Mouse (Mus musculus) heart, embryonic 14.5 days (tissue): ENCODE results near the gene Srsf7. TPM values are rescaled to one million over a fixed set of nuclear protein-coding genes. Genes with fewer than 3 reads are reported as not detected.
A peak's percentile ranks its signal among the peaks of the same experiment; 100 is the strongest.

ENCODE experiments used
- ATAC-seq: fragments of 200-750 bp; cut with Nextera tagmentation; 2 replicates; pipeline ENCODE4 v1.8.0; 2017; ENCODE audit warnings: low read depth, moderate TSS enrichment; ENCODE audit not compliant: insufficient number of reproducible peaks, insufficient read depth, low FRiP score
- H3K27ac ChIP-seq, 2 experiments: fragments of 200-500 bp in 1 of 2; fragments of 300-500 bp in 1 of 2; sonication (generic) in 1 of 2; replicated peaks in 1 of 2; 2 replicates each; pipeline ENCODE4 v1.5.1; 2012 to 2014; ENCODE audit warnings: low read depth in 2 of 2, low read length in 2 of 2, control low read depth in 1 of 2, mild to moderate bottlenecking in 1 of 2, mixed read lengths in 1 of 2; ENCODE audit not compliant: control insufficient read depth in 1 of 2, insufficient read depth in 1 of 2
- H3K27me3 ChIP-seq: fragments of 300-500 bp; sonication (generic); 2 replicates; pipeline ENCODE4 v1.6.1; 2014; ENCODE audit warnings: mild to moderate bottlenecking, low read length, control low read depth; ENCODE audit not compliant: control insufficient read depth, insufficient read depth
- H3K36me3 ChIP-seq: fragments of 300-500 bp; sonication (generic); 2 replicates; pipeline ENCODE4 v1.6.1; 2014; ENCODE audit warnings: mild to moderate bottlenecking, control low read depth, low read length, mixed read lengths; ENCODE audit not compliant: control insufficient read depth, insufficient read depth
- H3K4me1 ChIP-seq, 2 experiments: fragments of 200-500 bp in 1 of 2; fragments of 300-500 bp in 1 of 2; sonication (generic) in 1 of 2; 2 replicates each; pipeline ENCODE4 v1.6.1; 2012 to 2014; ENCODE audit warnings: low read length in 2 of 2, control low read depth in 1 of 2, mixed read lengths in 1 of 2; ENCODE audit not compliant: control insufficient read depth in 2 of 2, insufficient read depth in 2 of 2
- H3K4me2 ChIP-seq: fragments of 300-500 bp; sonication (generic); 2 replicates; pipeline ENCODE4 v1.6.1; 2014; ENCODE audit warnings: mild to moderate bottlenecking, low read length
- H3K4me3 ChIP-seq, 2 experiments: fragments of 200-500 bp in 1 of 2; fragments of 300-500 bp in 1 of 2; sonication (generic) in 1 of 2; 2 replicates each; pipeline ENCODE4 v1.5.1; 2012 to 2014; ENCODE audit warnings: low read length in 2 of 2, mild to moderate bottlenecking in 2 of 2, control low read depth in 1 of 2, low read depth in 1 of 2, moderate library complexity in 1 of 2; ENCODE audit not compliant: control insufficient read depth in 1 of 2, insufficient read depth in 1 of 2
- H3K9ac ChIP-seq: fragments of 300-500 bp; sonication (generic); 2 replicates; pipeline ENCODE4 v1.6.1; 2014; ENCODE audit warnings: mild to moderate bottlenecking, low read length
- H3K9me3 ChIP-seq: fragments of 300-500 bp; sonication (generic); 2 replicates; pipeline ENCODE4 v1.6.1; 2016; ENCODE audit warnings: low read length, control low read depth; ENCODE audit not compliant: control insufficient read depth
- WGBS: fragments of 180-500 bp; shearing (Covaris S2); extraction: QIAGEN DNeasy Blood & Tissue Kit; methylation state at CpG from one replicate; pipeline ENCODE4 v1.1.7; 2014; 5-methylcytosine and 5-hydroxymethylcytosine counted together
- polyA plus RNA-seq: library from polyadenylated mRNA; unstranded; fragments of >200 nt; fragmentation: Nextera tagmentation; extraction: Ambion mirVana; gene quantifications from 2 replicates; pipeline ENCODE4 v1.2.1, GENCODE M21; 2014

The Srsf7 gene
- polyA plus RNA-seq, 1 experiment from 2014 or later: 275 TPM

- Histone ChIP-seq H3K9ac (0 out of 2 replicates have a peak overlapping the region, but pooled peaks have one; percentile 8), H3K9me3 (no peaks in the 10 kb centered on the region), H3K4me3 (peak overlapping the region in 1 of 2 experiments; percentile 13; a peak in 1 of 4 replicates), H3K36me3 (no peaks in the 10 kb centered on the region), H3K4me2 (peak overlapping the region; percentile 57), H3K4me1 (peaks cover 22 to 24% of the 10 kb centered on the region in 2 experiments), H3K27ac (peak overlapping the region; percentile 36 to 41; a peak in 3 of 4 replicates), H3K27me3 (no peaks in the 10 kb centered on the region)
- ATAC-seq: no peak
- 22% methylated on average over 16 of the region's 16 CpGs for WGBS
These were observed 38.5 kb downstream of the Srsf7 start for GRCm38 (mm10) chr17:80168425-80169182.

GRCm38 (mm10) chr17:80167851-80168251 is 39.3 kb downstream of the Srsf7 start:
- Histone ChIP-seq H3K4me2 (peak overlapping the region; percentile 57), H3K27me3 (no peaks in the 10 kb centered on the region), H3K36me3 (no peaks in the 10 kb centered on the region), H3K4me1 (peaks cover 22 to 24% of the 10 kb centered on the region in 2 experiments), H3K9me3 (no peaks in the 10 kb centered on the region), H3K9ac (0 out of 2 replicates have a peak overlapping the region, but pooled peaks have one; percentile 8), H3K4me3 (no peak overlapping the region), H3K27ac (no peak overlapping the region)
- 29% methylated on average over 7 of the region's 7 CpGs for WGBS
- no peak for ATAC-seq

GRCm38 (mm10) chr17:80167436-80167835 is 39.7 kb downstream of the Srsf7 start:
- Histone ChIP-seq H3K27me3 (no peaks in the 10 kb centered on the region), H3K4me1 (peaks cover 22 to 24% of the 10 kb centered on the region in 2 experiments), H3K36me3 (no peaks in the 10 kb centered on the region), H3K27ac (no peak overlapping the region), H3K4me3 (no peak overlapping the region), H3K4me2 (peak overlapping the region; percentile 57; the same call in 1 of the 2 replicates), H3K9ac (no peak overlapping the region), H3K9me3 (no peaks in the 10 kb centered on the region)
- no peak for ATAC-seq
- 67% methylated on average over 4 of the region's 4 CpGs for WGBS

DNA sequence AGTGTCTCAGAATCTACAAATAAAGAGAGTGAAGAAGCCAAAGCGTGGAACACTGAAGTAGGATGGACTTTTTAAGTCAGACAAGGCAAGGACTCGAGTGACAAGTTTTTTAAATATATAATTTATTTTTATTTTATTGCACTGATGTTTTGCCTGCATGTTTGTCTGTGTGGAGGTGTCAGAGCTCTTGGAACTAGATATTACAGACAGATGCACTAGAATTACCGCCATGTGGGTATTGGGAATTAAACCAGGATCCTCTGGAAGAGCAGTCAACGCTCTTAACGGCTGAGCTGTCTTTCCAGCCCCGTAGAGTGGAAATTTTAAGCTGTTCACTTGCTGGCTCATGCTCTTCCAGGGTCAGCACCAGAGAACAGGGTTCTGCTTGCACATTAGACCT is 40.8 kb downstream of the Srsf7 start:
- Histone ChIP-seq H3K4me2 (no peak overlapping the region), H3K27me3 (no peaks in the 10 kb centered on the region), H3K27ac (peak overlapping the region in 1 of 2 experiments; percentile 56; a peak in 3 of 4 replicates), H3K4me1 (peaks cover 25 to 29% of the 10 kb centered on the region in 2 experiments), H3K36me3 (no peaks in the 10 kb centered on the region), H3K4me3 (no peak overlapping the region), H3K9ac (no peak overlapping the region), H3K9me3 (no peaks in the 10 kb centered on the region)
- WGBS: 86% methylated on average over 6 of the region's 6 CpGs
- no peak for ATAC-seq

- ATAC-seq: 0 out of 2 replicates have a peak, but pooled peaks have one; percentile 38
- Histone ChIP-seq H3K36me3 (no peaks in the 10 kb centered on the region), H3K27me3 (no peaks in the 10 kb centered on the region), H3K27ac (peak overlapping the region; percentile 40 to 56), H3K4me3 (no peak overlapping the region), H3K9me3 (no peaks in the 10 kb centered on the region), H3K9ac (no peak overlapping the region), H3K4me1 (peaks cover 25 to 31% of the 10 kb centered on the region in 2 experiments), H3K4me2 (no peak overlapping the region)
- 26% methylated on average over 6 of the region's 6 CpGs for WGBS
These were observed 41.4 kb downstream of the Srsf7 start for GRCm38 (mm10) chr17:80165741-80166140.

DNA sequence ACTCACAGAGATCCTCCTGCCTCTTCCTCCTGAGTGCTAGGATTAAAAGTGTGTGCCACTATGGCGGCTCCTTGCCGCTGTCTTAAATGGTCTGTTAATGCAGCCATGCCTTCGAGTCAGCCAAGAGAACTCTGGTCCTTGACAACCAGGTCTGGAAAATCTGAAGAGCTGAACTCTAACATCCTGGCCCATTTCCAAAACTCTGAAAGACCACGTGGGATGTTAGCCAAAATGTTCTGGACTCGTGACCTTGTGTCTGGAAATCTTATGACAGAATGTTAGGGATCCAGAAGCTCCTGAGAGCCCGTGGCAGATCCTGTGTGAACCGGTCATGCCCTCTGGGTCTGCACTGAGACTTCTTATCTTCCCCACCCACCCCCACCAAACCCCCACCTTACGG is 43.1 kb downstream of the Srsf7 start:
- H3K9me3 ChIP-seq: no peaks in the 10 kb centered on the region
- no peak overlapping the region for H3K4me3 ChIP-seq
- H3K27ac ChIP-seq: peak overlapping the region in 1 of 2 experiments; percentile 9; a peak in 1 of 4 replicates
- no peak overlapping the region for H3K9ac ChIP-seq
- ATAC-seq: no peak
- WGBS: 47% methylated on average over 8 of the region's 8 CpGs
- peaks cover 25 to 31% of the 10 kb centered on the region in 2 experiments for H3K4me1 ChIP-seq
- H3K27me3 ChIP-seq: no peaks in the 10 kb centered on the region
- H3K4me2 ChIP-seq: no peak overlapping the region
- H3K36me3 ChIP-seq: no peaks in the 10 kb centered on the region

DNA sequence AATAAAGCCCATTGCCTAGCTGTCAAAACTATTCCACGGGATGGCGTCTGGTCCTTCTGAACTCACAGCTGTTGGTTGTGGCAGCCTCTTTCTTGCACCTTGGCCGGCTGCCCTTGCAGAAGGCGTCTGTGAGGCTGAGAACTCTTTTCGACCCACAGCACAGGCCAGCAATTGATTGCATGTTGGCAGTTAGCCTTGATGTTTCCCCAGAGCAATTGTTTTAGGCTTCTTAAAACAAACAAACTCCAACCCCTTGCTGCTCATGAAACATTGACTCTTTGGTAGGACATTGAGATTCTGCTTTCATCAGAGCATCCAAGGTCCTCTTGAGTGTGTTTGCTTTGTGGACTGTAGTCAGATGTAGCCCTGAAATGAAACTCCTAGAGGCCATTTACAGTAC is 46.7 kb downstream of the Srsf7 start:
- Histone ChIP-seq H3K4me3 (no peak overlapping the region), H3K27me3 (no peaks in the 10 kb centered on the region), H3K4me1 (peaks cover 7 to 9% of the 10 kb centered on the region in 2 experiments), H3K4me2 (no peak overlapping the region), H3K27ac (peak overlapping the region; percentile 12 to 60; a peak in 1 of 4 replicates), H3K9ac (no peak overlapping the region), H3K9me3 (no peaks in the 10 kb centered on the region), H3K36me3 (no peaks in the 10 kb centered on the region)
- 35% methylated on average over 5 of the region's 5 CpGs for WGBS
- ATAC-seq: no peak
